Mouse (Mus musculus): ENCODE measurements around the gene Samsn1.

Gene Samsn1

GRCm38 (mm10) chr16:76022181-76022580 is at the start of gene Samsn1:
Gene Samsn1, minus strand, starts transcription at chr16:76022281.
- no peak for DNase-seq (ENCODE audit: low spot score in 2 of 2)

- no peak for DNase-seq (ENCODE audit: low spot score in 2 of 2)
These were observed 44.1 kb upstream of the Samsn1 start for GRCm38 (mm10) chr16:76066082-76066635.

GRCm38 (mm10) chr16:76054976-76055375 is 32.9 kb upstream of the Samsn1 start:
- DNase-seq (ENCODE audit: low spot score in 2 of 2) = no peak

GRCm38 (mm10) chr16:76054079-76054478 is 32.0 kb upstream of the Samsn1 start:
- DNase-seq (ENCODE audit: low spot score in 2 of 2) = no peak

- no peak for DNase-seq (ENCODE audit: low spot score in 2 of 2)
These were observed 31.5 kb upstream of the Samsn1 start for GRCm38 (mm10) chr16:76053537-76053936.

GRCm38 (mm10) chr16:76047066-76047465 is 25.0 kb upstream of the Samsn1 start:
- DNase-seq (ENCODE audit: low spot score in 2 of 2) = no peak

GRCm38 (mm10) chr16:76040319-76040945 is 18.4 kb upstream of the Samsn1 start:
- no peak for DNase-seq (ENCODE audit: low spot score in 2 of 2)

GRCm38 (mm10) chr16:76019164-76019563 is 2.9 kb downstream of the Samsn1 start:
- no peak for DNase-seq (ENCODE audit: low spot score in 2 of 2)

GRCm38 (mm10) chr16:76003812-76004389 is 18.2 kb downstream of the Samsn1 start:
- DNase-seq (ENCODE audit: low spot score in 2 of 2) = no peak

GRCm38 (mm10) chr16:76002870-76003572 is 19.1 kb downstream of the Samsn1 start:
- DNase-seq (ENCODE audit: low spot score in 2 of 2) = no peak

GRCm38 (mm10) chr16:76002287-76002686 is 19.8 kb downstream of the Samsn1 start:
- no peak for DNase-seq (ENCODE audit: low spot score in 2 of 2)

- no peak for DNase-seq (ENCODE audit: low spot score in 2 of 2)
These were observed 20.3 kb downstream of the Samsn1 start for GRCm38 (mm10) chr16:76001788-76002187.

- no peak for DNase-seq (ENCODE audit: low spot score in 2 of 2)
These were observed 22.0 kb downstream of the Samsn1 start for GRCm38 (mm10) chr16:76000127-76000526.

GRCm38 (mm10) chr16:75990173-75990572 is 31.9 kb downstream of the Samsn1 start:
- no peak for DNase-seq (ENCODE audit: low spot score in 2 of 2)

- DNase-seq (ENCODE audit: low spot score in 2 of 2) = no peak
These were observed 38.2 kb downstream of the Samsn1 start for GRCm38 (mm10) chr16:75983831-75984230.

- no peak for DNase-seq (ENCODE audit: low spot score in 2 of 2)
These were observed 42.7 kb downstream of the Samsn1 start for GRCm38 (mm10) chr16:75979381-75979780.

GRCm38 (mm10) chr16:75977798-75978197 is 44.3 kb downstream of the Samsn1 start:
- DNase-seq (ENCODE audit: low spot score in 2 of 2) = no peak

- no peak for DNase-seq (ENCODE audit: low spot score in 2 of 2)
These were observed 46.3 kb downstream of the Samsn1 start for GRCm38 (mm10) chr16:75975682-75976332.

GRCm38 (mm10) chr16:75970266-75970998 is 51.6 kb downstream of the Samsn1 start:
- no peak for DNase-seq (ENCODE audit: low spot score in 2 of 2)

- no peak for DNase-seq (ENCODE audit: low spot score in 2 of 2)
These were observed 60.1 kb downstream of the Samsn1 start for GRCm38 (mm10) chr16:75962021-75962420.

GRCm38 (mm10) chr16:75961487-75961886 is 60.6 kb downstream of the Samsn1 start:
- DNase-seq (ENCODE audit: low spot score in 2 of 2) = no peak

GRCm38 (mm10) chr16:75961036-75961435 is 61.0 kb downstream of the Samsn1 start:
- DNase-seq (ENCODE audit: low spot score in 2 of 2) = no peak

Data from right cerebral cortex, postnatal 36 days (tissue).